In the genomic region with DNA sequence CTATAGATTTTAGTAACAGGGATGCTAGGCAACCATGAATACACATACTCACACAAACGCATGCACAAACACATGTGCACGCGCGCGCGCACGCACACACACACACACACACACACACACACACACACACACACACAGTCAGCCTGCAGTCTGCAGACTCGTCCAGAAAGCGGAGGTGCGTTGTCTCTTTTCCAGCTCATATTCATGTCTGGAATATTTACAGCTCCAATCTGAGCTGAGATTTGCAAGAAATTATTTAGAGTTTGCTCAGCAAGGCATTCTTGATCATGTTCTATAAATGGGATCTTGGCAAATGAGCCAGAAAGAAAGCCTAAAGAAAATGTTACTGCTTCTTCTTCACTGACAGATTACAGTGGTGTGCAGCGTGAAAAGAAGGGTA, we compare ENCODE assay signal across 29 mouse cellular contexts. TPM values are rescaled to one million over a fixed set of nuclear protein-coding genes. Genes with fewer than 3 reads are reported as not detected.
DNase-seq lines count a peak whose midpoint lies in the region; ATAC-seq and TF ChIP-seq lines count a peak whose summit lies in the region.
"Had no signal": no experiment of that assay in that cellular context is flagged by ENCODE, and none has a peak within 500 bp of the region (broad histone marks: within the 10 kb centered on the region; RNA-seq: fewer than 3 reads in every experiment).

No protein-coding gene starts in this region.

- H3K4me1 ChIP-seq in olfactory bulb, adult 2 months (ENCODE audit: control insufficient read depth, insufficient read depth, low read length), result peaks cover 20% of the 10 kb centered on the region
- H3K4me1 ChIP-seq: embryonic facial prominence, embryonic 12.5 days; hindbrain, embryonic 15.5 days; limb, embryonic 10.5 days; limb, embryonic 15.5 days; liver, embryonic 13.5 days had no signal

- no peak for DNase-seq in frontal cortex, postnatal 25 days (ENCODE audit: low spot score in 2 of 2)
- no peak for DNase-seq in left cerebral cortex, adult 2 months (ENCODE audit: extremely low spot score in 1 of 2, low spot score in 2 of 2)
- no peak for DNase-seq in left cerebral cortex, postnatal 4 days
- peak; percentile 83 for DNase-seq in brain, adult 2 months (ENCODE audit: low read depth, low spot score)
- DNase-seq: adrenal gland, postnatal 10 days; cerebellum, adult 11 months; cerebellum, adult 9-11 months; embryo, embryonic 11 days; gastrocnemius, postnatal 14 days; heart, postnatal 14 days; kidney, adult 2 months; kidney, postnatal 36 days; layer of hippocampus, postnatal 36 days; liver, embryonic 13.5 days; lung, adult 2 months; lung, postnatal 10 days; midbrain, embryonic 14.5 days; thymus, adult 2 months; thymus, postnatal 36 days had no signal

- WGBS in olfactory bulb, adult 2 months, result 73% methylated on average over 11 of the region's 11 CpGs

- peak; percentile 62 for ATAC-seq in frontal cortex, adult (ENCODE audit: low TSS enrichment)
- ATAC-seq in inflammation-experienced regulatory T-cells, adult 6 months, result no peak
- ATAC-seq: Patski had no signal

- TF ChIP-seq POLR2A in olfactory bulb, adult 2 months (IDR thresholded peaks at IDR 0.05; ENCODE audit: insufficient read depth, low read depth, low read length), result no peak

- intact Hi-C loops in left cerebral cortex, adult 2 months (cut with DNase I), result no loop called here
- intact Hi-C loops in left cerebral cortex, postnatal 4 days (cut with DNase I), result no loop called here

- peak overlapping the region; percentile 61 for H3K27ac ChIP-seq in left cerebral cortex, adult 2 months
- H3K27ac ChIP-seq in olfactory bulb, adult 2 months (ENCODE audit: insufficient read depth, low read depth, low read length), result peak overlapping the region; percentile 59; the same call in 1 of the 2 replicates
- H3K27ac ChIP-seq: embryonic facial prominence, embryonic 12.5 days; hindbrain, embryonic 10.5 days; hindbrain, embryonic 15.5 days; limb, embryonic 10.5 days; limb, embryonic 15.5 days; liver, embryonic 13.5 days; stomach, postnatal 0 days had no signal

- H3K4me3 ChIP-seq in left cerebral cortex, adult 2 months, result no peak overlapping the region
- H3K4me3 ChIP-seq in olfactory bulb, adult 2 months (ENCODE audit: insufficient read depth, low read depth, low read length), result no peak overlapping the region
- H3K4me3 ChIP-seq: embryonic facial prominence, embryonic 12.5 days; hindbrain, embryonic 10.5 days; hindbrain, embryonic 15.5 days; limb, embryonic 10.5 days; limb, embryonic 15.5 days; liver, embryonic 13.5 days had no signal

- no peak for TF ChIP-seq CTCF in left cerebral cortex, adult 2 months (IDR thresholded peaks at IDR 0.05)
- no peak for TF ChIP-seq CTCF in olfactory bulb, adult 2 months (IDR thresholded peaks at IDR 0.05; ENCODE audit: insufficient read depth, low read depth, low read length)

RNA-seq across cellular contexts. Expression of a gene that starts 37.0 kb away (rescaled TPM):
- 10 to 100 TPM; 67.4 to 82.6 TPM for total RNA-seq in left cerebral cortex, adult 2 months (2021)
- 10 to 100 TPM; 86.3 to 88.1 TPM for total RNA-seq in left cerebral cortex, postnatal 4 days (2021)
- 62.8 TPM in 1 of 2 replicates, not detected in the other for polyA plus RNA-seq in olfactory bulb, adult 2 months (2012; ENCODE audit: insufficient read depth, insufficient read length, low replicate concordance, missing spikeins)
- 10 to 100 TPM; 14.6 to 25.0 (median 24.6) TPM for polyA plus RNA-seq in inflammation-experienced regulatory T-cells, adult 6 months (2017; shearing (Covaris generic))
